Mouse (Mus musculus): Measurements from ENCODE around the gene Tvp23a.

Tvp23a gene

GRCm38 (mm10) chr16:10394699-10395540, 52.2 kb downstream of the Tvp23a start, which contains the start of gene Tekt5:
Tekt5 (minus strand) TSS chr16:10395490.
- no peak for DNase-seq (ENCODE audit: low spot score)

GRCm38 (mm10) chr16:10392587-10392986, 54.6 kb downstream of the Tvp23a start:
- DNase-seq (ENCODE audit: low spot score) = no peak

- DNase-seq (ENCODE audit: low spot score) = no peak
These were observed 58.4 kb downstream of the Tvp23a start for GRCm38 (mm10) chr16:10388634-10389365.

- no peak for DNase-seq (ENCODE audit: low spot score)
These were observed 61.9 kb downstream of the Tvp23a start for GRCm38 (mm10) chr16:10385261-10385660.

- no peak for DNase-seq (ENCODE audit: low spot score)
These were observed 62.6 kb downstream of the Tvp23a start for GRCm38 (mm10) chr16:10384544-10384943.

- no peak for DNase-seq (ENCODE audit: low spot score)
These were observed 63.1 kb downstream of the Tvp23a start for GRCm38 (mm10) chr16:10384060-10384497.

GRCm38 (mm10) chr16:10379531-10379930, 67.6 kb downstream of the Tvp23a start:
- no peak for DNase-seq (ENCODE audit: low spot score)

- no peak for DNase-seq (ENCODE audit: low spot score)
These were observed 69.9 kb downstream of the Tvp23a start for GRCm38 (mm10) chr16:10377286-10377685.

GRCm38 (mm10) chr16:10374254-10375011, 72.7 kb downstream of the Tvp23a start:
- DNase-seq (ENCODE audit: low spot score) = no peak

- DNase-seq (ENCODE audit: low spot score) = no peak
These were observed 74.8 kb downstream of the Tvp23a start for GRCm38 (mm10) chr16:10372372-10372771.

Measured in urinary bladder, postnatal 10 days (tissue).